Mouse (Mus musculus): ENCODE measurements around the gene Lats2. TPM values are rescaled to one million over a fixed set of nuclear protein-coding genes. Genes with fewer than 3 reads are reported as not detected.

The Lats2 gene
- 35.2 and 47.3 TPM in 2 replicates for polyA plus RNA-seq (2012; rRNA removed)

GRCm38 (mm10) chr14:57758237-57758636 is at the start of gene Lats2:
Gene Lats2, minus strand, starts transcription at chr14:57758388.
- no peak for TF ChIP-seq CTCF (IDR thresholded peaks at IDR 0.05; ENCODE audit: extremely low read depth, insufficient read depth, insufficient read length, insufficient replicate concordance)
- TF ChIP-seq POLR2A (IDR thresholded peaks at IDR 0.05; ENCODE audit: low read depth, low read length), result no peak
- Histone ChIP-seq H3K4me1 (ENCODE audit: control insufficient read depth, insufficient read depth, insufficient read length) (no peaks in the 10 kb centered on the region), H3K36me3 (ENCODE audit: control insufficient read depth, insufficient read depth, low read length) (no peaks in the 10 kb centered on the region), H3K27me3 (ENCODE audit: control insufficient read depth, insufficient read depth, low read length) (no peaks in the 10 kb centered on the region), H3K4me3 (ENCODE audit: extremely low read depth, insufficient read depth, insufficient read length) (no peak within 1 kb of the TSS), H3K27ac (ENCODE audit: insufficient read depth, low read length) (no peak within 1 kb of the TSS)
- DNase-seq (ENCODE audit: low read depth in 1 of 2, low spot score in 2 of 2), result no peak
- WGBS, result 92% methylated on average over 4 of the region's 4 CpGs

GRCm38 (mm10) chr14:57803731-57804130 is 45.5 kb upstream of the Lats2 start:
- no peaks in the 10 kb centered on the region for H3K27me3 ChIP-seq (ENCODE audit: control insufficient read depth, insufficient read depth, low read length)
- peaks cover 4% of the 10 kb centered on the region; the same call in 1 of the 2 replicates for H3K4me1 ChIP-seq (ENCODE audit: control insufficient read depth, insufficient read depth, insufficient read length)
- no peak overlapping the region for H3K4me3 ChIP-seq (ENCODE audit: extremely low read depth, insufficient read depth, insufficient read length)
- no peak overlapping the region for H3K27ac ChIP-seq (ENCODE audit: insufficient read depth, low read length)
- H3K36me3 ChIP-seq (ENCODE audit: control insufficient read depth, insufficient read depth, low read length), result peaks cover 25% of the 10 kb centered on the region
- DNase-seq (ENCODE audit: low read depth in 1 of 2, low spot score in 2 of 2), result no peak
- no peak for TF ChIP-seq POLR2A (IDR thresholded peaks at IDR 0.05; ENCODE audit: low read depth, low read length)
- TF ChIP-seq CTCF (IDR thresholded peaks at IDR 0.05; ENCODE audit: extremely low read depth, insufficient read depth, insufficient read length, insufficient replicate concordance), result no peak
- 85% methylated on average over 4 of the region's 4 CpGs for WGBS

- H3K27ac ChIP-seq (ENCODE audit: insufficient read depth, low read length), result peak within 1 kb of the TSS; percentile 57
- peak; percentile 97 for DNase-seq (ENCODE audit: low read depth in 1 of 2, low spot score in 2 of 2)
Observed at GRCm38 (mm10) chr14:57797991-57798931, 40.1 kb upstream of the Lats2 start, which contains the start of gene Sap18. Gene Sap18, plus strand, starts transcription at chr14:57798180.

GRCm38 (mm10) chr14:57797551-57797950 is 39.4 kb upstream of the Lats2 start:
- H3K4me3 ChIP-seq (ENCODE audit: extremely low read depth, insufficient read depth, insufficient read length), result peak overlapping the region; percentile 59
- 20% methylated on average over 7 of the region's 7 CpGs for WGBS
- no peaks in the 10 kb centered on the region for H3K27me3 ChIP-seq (ENCODE audit: control insufficient read depth, insufficient read depth, low read length)
- H3K36me3 ChIP-seq (ENCODE audit: control insufficient read depth, insufficient read depth, low read length), result peaks cover 6% of the 10 kb centered on the region
- TF ChIP-seq POLR2A (IDR thresholded peaks at IDR 0.05; ENCODE audit: low read depth, low read length), result no peak
- TF ChIP-seq CTCF (IDR thresholded peaks at IDR 0.05; ENCODE audit: extremely low read depth, insufficient read depth, insufficient read length, insufficient replicate concordance), result no peak
- peak in 1 of 2 experiments; percentile 14 for DNase-seq (ENCODE audit: low read depth in 1 of 2, low spot score in 2 of 2)
- H3K4me1 ChIP-seq (ENCODE audit: control insufficient read depth, insufficient read depth, insufficient read length), result peaks cover 4% of the 10 kb centered on the region; the same call in 1 of the 2 replicates
- peak overlapping the region; percentile 41; the same call in 1 of the 2 replicates for H3K27ac ChIP-seq (ENCODE audit: insufficient read depth, low read length)

More at GRCm38 (mm10) chr14:57797991-57798931, 40.1 kb upstream of the Lats2 start, which contains the start of gene Sap18:
- TF ChIP-seq CTCF (IDR thresholded peaks at IDR 0.05; ENCODE audit: extremely low read depth, insufficient read depth, insufficient read length, insufficient replicate concordance), result no peak
- TF ChIP-seq POLR2A (IDR thresholded peaks at IDR 0.05; ENCODE audit: low read depth, low read length), result peak; percentile 40
- Histone ChIP-seq H3K27me3 (ENCODE audit: control insufficient read depth, insufficient read depth, low read length) (no peaks in the 10 kb centered on the region), H3K36me3 (ENCODE audit: control insufficient read depth, insufficient read depth, low read length) (peaks cover 11% of the 10 kb centered on the region), H3K4me3 (ENCODE audit: extremely low read depth, insufficient read depth, insufficient read length) (peak within 1 kb of the TSS; percentile 81), H3K4me1 (ENCODE audit: control insufficient read depth, insufficient read depth, insufficient read length) (peaks cover 4% of the 10 kb centered on the region; the same call in 1 of the 2 replicates)
- WGBS, result under 1% methylated on average over 81 of the region's 99 CpGs

GRCm38 (mm10) chr14:57791171-57791570 is 33.0 kb upstream of the Lats2 start:
- no peak overlapping the region for H3K4me3 ChIP-seq (ENCODE audit: extremely low read depth, insufficient read depth, insufficient read length)
- 91% methylated on average over 4 of the region's 4 CpGs for WGBS
- TF ChIP-seq CTCF (IDR thresholded peaks at IDR 0.05; ENCODE audit: extremely low read depth, insufficient read depth, insufficient read length, insufficient replicate concordance) (no peak), POLR2A (IDR thresholded peaks at IDR 0.05; ENCODE audit: low read depth, low read length) (no peak)
- DNase-seq (ENCODE audit: low read depth in 1 of 2, low spot score in 2 of 2), result no peak
- H3K4me1 ChIP-seq (ENCODE audit: control insufficient read depth, insufficient read depth, insufficient read length), result no peaks in the 10 kb centered on the region
- no peaks in the 10 kb centered on the region for H3K36me3 ChIP-seq (ENCODE audit: control insufficient read depth, insufficient read depth, low read length)
- H3K27me3 ChIP-seq (ENCODE audit: control insufficient read depth, insufficient read depth, low read length), result no peaks in the 10 kb centered on the region
- H3K27ac ChIP-seq (ENCODE audit: insufficient read depth, low read length), result no peak overlapping the region

- no peak for TF ChIP-seq POLR2A (IDR thresholded peaks at IDR 0.05; ENCODE audit: low read depth, low read length)
- no peak for TF ChIP-seq CTCF (IDR thresholded peaks at IDR 0.05; ENCODE audit: extremely low read depth, insufficient read depth, insufficient read length, insufficient replicate concordance)
- H3K4me1 ChIP-seq (ENCODE audit: control insufficient read depth, insufficient read depth, insufficient read length), result no peaks in the 10 kb centered on the region
Observed at GRCm38 (mm10) chr14:57789759-57790158, 31.6 kb upstream of the Lats2 start.

More at GRCm38 (mm10) chr14:57789759-57790158, 31.6 kb upstream of the Lats2 start:
- 93% methylated on average over 9 of the region's 9 CpGs for WGBS
- Histone ChIP-seq H3K4me3 (ENCODE audit: extremely low read depth, insufficient read depth, insufficient read length) (no peak overlapping the region), H3K27me3 (ENCODE audit: control insufficient read depth, insufficient read depth, low read length) (no peaks in the 10 kb centered on the region), H3K36me3 (ENCODE audit: control insufficient read depth, insufficient read depth, low read length) (no peaks in the 10 kb centered on the region), H3K27ac (ENCODE audit: insufficient read depth, low read length) (no peak overlapping the region)
- no peak for DNase-seq (ENCODE audit: low read depth in 1 of 2, low spot score in 2 of 2)
